Mouse (Mus musculus) stomach, embryonic 15.5 days (tissue): ENCODE data around the gene Drc1. TPM values are rescaled to one million over a fixed set of nuclear protein-coding genes. Genes with fewer than 3 reads are reported as not detected.

Source experiments
- ATAC-seq: fragments of 200-750 bp; cut with Nextera tagmentation; 2 replicates; pipeline ENCODE4 v1.8.0; 2017; ENCODE audit warnings: low read depth, moderate number of reproducible peaks, moderate TSS enrichment; ENCODE audit not compliant: insufficient read depth, low FRiP score
- H3K27ac ChIP-seq: fragments of 300-500 bp; sonication (generic); 2 replicates; pipeline ENCODE4 v1.5.1; 2015; ENCODE audit warnings: mild to moderate bottlenecking, inconsistent platforms
- H3K27me3 ChIP-seq: fragments of 300-500 bp; sonication (generic); replicated peaks from 2 replicates; pipeline ENCODE4 v1.6.1; 2015; ENCODE audit warnings: inconsistent platforms
- H3K36me3 ChIP-seq: fragments of 300-500 bp; sonication (generic); 2 replicates; pipeline ENCODE4 v1.6.1; 2015; ENCODE audit warnings: inconsistent platforms
- H3K4me1 ChIP-seq: fragments of 300-500 bp; sonication (generic); 2 replicates; pipeline ENCODE4 v1.6.1; 2015; ENCODE audit warnings: inconsistent platforms
- H3K4me2 ChIP-seq: fragments of 300-500 bp; sonication (generic); 2 replicates; pipeline ENCODE4 v1.6.1; 2015; ENCODE audit warnings: mild to moderate bottlenecking, inconsistent platforms
- H3K4me3 ChIP-seq: fragments of 300-500 bp; sonication (generic); replicated peaks from 2 replicates; pipeline ENCODE4 v1.5.1; 2015; ENCODE audit warnings: inconsistent platforms
- H3K9ac ChIP-seq: fragments of 300-500 bp; sonication (generic); 2 replicates; pipeline ENCODE4 v1.6.1; 2015; ENCODE audit warnings: inconsistent platforms
- H3K9me3 ChIP-seq: fragments of 300-500 bp; sonication (generic); 2 replicates; pipeline ENCODE4 v1.6.1; 2016; ENCODE audit warnings: inconsistent platforms
- WGBS: fragments of 180-500 bp; shearing (Covaris S2); methylation state at CpG from one replicate; pipeline ENCODE4 v1.1.7; 2015; 5-methylcytosine and 5-hydroxymethylcytosine counted together
- polyA plus RNA-seq: library from polyadenylated mRNA; unstranded; fragments of >200 nt; fragmentation: Nextera tagmentation; extraction: Ambion mirVana; gene quantifications from 2 replicates; pipeline ENCODE4 v1.2.1, GENCODE M21; 2015

Gene Drc1
- polyA plus RNA-seq, 1 experiment from 2014 or later = 0.90 TPM

DNA sequence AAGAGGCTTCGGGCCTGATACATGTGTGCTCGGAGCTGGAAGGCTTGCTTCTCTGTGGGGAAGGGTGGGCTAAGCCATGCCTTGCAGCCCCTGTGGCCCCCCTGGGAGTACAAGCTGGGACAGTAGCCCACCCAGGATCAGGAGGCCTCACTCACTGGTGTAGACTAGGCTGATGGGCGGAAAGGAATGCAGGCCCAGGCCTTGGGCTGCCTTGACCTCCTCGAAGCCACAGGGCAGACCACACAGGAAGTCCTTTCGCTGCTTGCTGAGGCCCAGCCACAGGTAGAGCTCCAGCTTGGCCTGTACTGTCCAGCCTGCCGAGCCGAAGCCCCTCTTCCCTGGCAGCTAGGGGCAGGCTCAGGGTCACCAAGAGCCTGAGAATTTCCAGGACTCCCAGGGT lies 101.7 kb downstream of the Drc1 start:
- Histone ChIP-seq H3K9me3 (no peaks in the 10 kb centered on the region), H3K27ac (no peak overlapping the region), H3K4me2 (no peak overlapping the region), H3K9ac (no peak overlapping the region), H3K4me3 (no peak overlapping the region), H3K27me3 (no peaks in the 10 kb centered on the region), H3K4me1 (no peaks in the 10 kb centered on the region), H3K36me3 (no peaks in the 10 kb centered on the region)
- WGBS = 32% methylated on average over 7 of the region's 7 CpGs
- ATAC-seq = no peak; the same call in 1 of the 2 replicates

DNA sequence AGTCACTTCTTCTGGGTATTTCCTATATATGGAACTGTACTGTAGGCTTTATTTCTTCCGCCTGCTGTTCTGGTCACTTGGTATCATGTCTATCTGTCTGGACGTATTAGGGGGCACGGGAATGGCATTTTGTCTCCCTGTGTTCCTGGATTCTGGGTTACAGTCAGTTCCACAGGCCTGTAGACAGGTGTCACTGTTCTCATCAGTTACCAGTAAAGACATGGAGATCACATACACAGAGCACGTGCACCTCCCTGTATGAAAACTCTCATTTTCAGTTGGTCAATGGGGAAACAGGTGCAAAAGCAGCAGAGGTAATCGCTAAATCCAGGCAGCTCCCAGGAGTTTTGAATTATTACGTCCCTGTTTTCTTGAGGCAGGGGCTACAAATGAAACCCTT lies 106.5 kb downstream of the Drc1 start:
- Histone ChIP-seq H3K27me3 (no peaks in the 10 kb centered on the region), H3K36me3 (no peaks in the 10 kb centered on the region), H3K4me1 (no peaks in the 10 kb centered on the region), H3K9ac (no peak overlapping the region), H3K4me2 (no peak overlapping the region), H3K4me3 (no peak overlapping the region), H3K27ac (no peak overlapping the region), H3K9me3 (no peaks in the 10 kb centered on the region)
- WGBS = 82% methylated on average over 6 of the region's 6 CpGs
- no peak for ATAC-seq

DNA sequence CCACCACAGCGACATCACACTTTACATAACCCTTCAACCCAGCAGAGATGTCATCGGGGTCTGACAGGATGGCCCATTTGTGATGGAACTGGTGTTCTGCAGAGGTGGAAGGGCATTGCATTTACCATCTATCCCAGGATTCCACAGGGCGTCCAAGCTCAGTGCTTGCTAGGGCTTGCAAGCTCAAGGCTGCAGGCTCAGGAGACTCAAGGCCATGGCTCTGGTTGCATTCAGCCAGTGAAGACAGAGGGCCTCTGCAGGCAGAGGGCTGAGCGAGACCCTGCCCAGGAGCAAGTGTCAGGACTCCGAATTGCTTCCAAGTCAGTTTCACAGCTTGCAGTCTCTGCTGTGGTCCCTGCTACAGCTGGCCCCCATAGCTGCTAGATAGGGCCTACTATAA lies 108.6 kb downstream of the Drc1 start:
- Histone ChIP-seq H3K9ac (no peak overlapping the region), H3K27me3 (no peaks in the 10 kb centered on the region), H3K4me3 (no peak overlapping the region), H3K36me3 (no peaks in the 10 kb centered on the region), H3K4me2 (no peak overlapping the region), H3K9me3 (no peaks in the 10 kb centered on the region), H3K4me1 (no peaks in the 10 kb centered on the region), H3K27ac (no peak overlapping the region)
- 83% methylated on average over 5 of the region's 5 CpGs for WGBS
- ATAC-seq = no peak

DNA sequence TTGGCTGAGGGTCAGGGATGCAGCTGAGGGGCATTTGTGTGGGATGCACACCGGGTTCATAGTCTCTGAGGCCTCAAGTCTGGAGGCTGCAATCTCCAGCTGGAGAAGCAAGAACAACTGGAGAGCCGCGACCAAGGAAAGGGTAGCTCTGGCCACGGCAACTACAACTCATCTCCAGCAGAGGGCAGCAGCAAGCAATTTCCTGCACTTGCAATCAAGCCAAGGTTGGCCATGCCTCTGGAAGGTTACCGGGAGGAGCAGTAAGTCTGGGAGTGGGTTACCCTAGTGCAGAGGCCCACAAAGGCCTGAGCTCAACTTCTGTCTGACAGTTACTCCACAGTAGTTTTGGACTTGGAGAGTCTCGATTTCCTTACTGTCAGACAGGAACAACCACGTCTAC lies 110.3 kb downstream of the Drc1 start:
- H3K4me2 ChIP-seq = no peak overlapping the region
- H3K9me3 ChIP-seq = no peaks in the 10 kb centered on the region
- no peaks in the 10 kb centered on the region for H3K27me3 ChIP-seq
- no peak overlapping the region for H3K27ac ChIP-seq
- no peak; the same call in 1 of the 2 replicates for ATAC-seq
- no peak overlapping the region for H3K4me3 ChIP-seq
- WGBS = 26% methylated on average over 7 of the region's 7 CpGs
- no peaks in the 10 kb centered on the region for H3K4me1 ChIP-seq
- no peaks in the 10 kb centered on the region for H3K36me3 ChIP-seq
- H3K9ac ChIP-seq = no peak overlapping the region

DNA sequence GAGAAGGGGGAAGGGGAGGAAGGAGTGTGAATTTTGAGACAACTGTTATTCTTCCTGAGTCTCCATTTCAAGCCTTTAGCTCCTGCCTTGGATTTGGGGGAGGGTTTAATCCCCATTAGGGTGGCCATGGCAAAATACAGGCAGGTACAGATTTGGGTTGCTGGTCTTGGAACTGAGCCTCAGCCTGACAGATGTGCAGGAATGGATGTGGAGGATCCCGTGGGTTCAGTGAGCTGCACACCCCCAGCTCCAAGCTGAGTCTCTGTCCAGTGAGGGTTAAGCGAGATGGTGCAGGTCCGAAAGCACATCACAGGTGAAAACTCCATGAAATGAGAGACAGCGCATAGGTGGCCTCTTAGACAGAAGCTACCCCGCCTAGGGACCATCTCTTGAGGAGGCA lies 119.3 kb downstream of the Drc1 start:
- Histone ChIP-seq H3K4me3 (no peak overlapping the region), H3K36me3 (no peaks in the 10 kb centered on the region), H3K9ac (no peak overlapping the region), H3K9me3 (no peaks in the 10 kb centered on the region), H3K27ac (no peak overlapping the region), H3K27me3 (no peaks in the 10 kb centered on the region), H3K4me1 (no peaks in the 10 kb centered on the region), H3K4me2 (no peak overlapping the region)
- 84% methylated on average over 5 of the region's 5 CpGs for WGBS
- no peak for ATAC-seq

DNA sequence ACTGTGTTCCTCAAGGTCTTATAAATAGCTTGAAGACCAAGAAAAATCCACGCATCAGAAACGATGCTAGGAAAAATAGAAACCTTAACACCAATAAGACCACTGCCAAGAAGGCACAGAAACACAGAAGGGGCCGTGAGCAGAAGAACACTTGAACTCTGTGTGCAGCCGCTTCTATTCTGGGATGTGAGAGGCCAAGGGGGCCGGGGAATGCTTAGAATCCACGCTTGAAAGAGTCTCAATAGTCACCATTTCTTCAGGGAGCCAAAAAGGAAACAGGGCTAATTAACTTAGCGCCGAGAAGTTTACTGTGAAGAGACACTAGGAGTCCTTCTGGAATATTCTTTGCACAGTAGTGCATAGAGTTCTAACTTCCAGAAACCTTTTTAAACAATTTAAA lies 120.0 kb downstream of the Drc1 start:
- Histone ChIP-seq H3K27me3 (no peaks in the 10 kb centered on the region), H3K9ac (no peak overlapping the region), H3K4me2 (no peak overlapping the region), H3K4me3 (no peak overlapping the region), H3K27ac (no peak overlapping the region), H3K36me3 (no peaks in the 10 kb centered on the region), H3K9me3 (no peaks in the 10 kb centered on the region), H3K4me1 (no peaks in the 10 kb centered on the region)
- 56% methylated on average over 8 of the region's 8 CpGs for WGBS
- no peak for ATAC-seq

DNA sequence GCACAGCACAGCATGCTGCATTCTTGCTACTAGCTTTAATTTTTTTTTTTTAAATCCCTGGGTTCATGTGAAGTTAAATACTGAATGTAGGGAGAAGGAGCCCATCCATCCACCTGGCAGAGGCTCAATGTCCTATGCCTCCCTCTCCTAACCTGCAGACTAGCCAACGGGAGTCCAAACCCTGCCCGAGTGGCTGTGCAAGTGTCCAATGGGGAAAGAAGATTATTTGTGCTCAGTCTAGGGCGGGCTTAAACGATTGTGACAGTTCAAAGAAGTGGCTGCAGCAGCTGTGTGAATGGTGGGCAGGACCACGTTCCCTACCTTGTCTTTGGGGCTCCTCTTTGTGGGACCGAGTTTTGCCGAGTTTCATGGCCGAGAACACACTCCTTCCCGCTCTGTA lies 125.7 kb downstream of the Drc1 start:
- Histone ChIP-seq H3K36me3 (no peaks in the 10 kb centered on the region), H3K9ac (no peak overlapping the region), H3K4me2 (no peak overlapping the region), H3K4me1 (no peaks in the 10 kb centered on the region), H3K27me3 (no peaks in the 10 kb centered on the region), H3K27ac (no peak overlapping the region), H3K4me3 (no peak overlapping the region), H3K9me3 (no peaks in the 10 kb centered on the region)
- no peak for ATAC-seq
- 20% methylated on average over 9 of the region's 9 CpGs for WGBS

DNA sequence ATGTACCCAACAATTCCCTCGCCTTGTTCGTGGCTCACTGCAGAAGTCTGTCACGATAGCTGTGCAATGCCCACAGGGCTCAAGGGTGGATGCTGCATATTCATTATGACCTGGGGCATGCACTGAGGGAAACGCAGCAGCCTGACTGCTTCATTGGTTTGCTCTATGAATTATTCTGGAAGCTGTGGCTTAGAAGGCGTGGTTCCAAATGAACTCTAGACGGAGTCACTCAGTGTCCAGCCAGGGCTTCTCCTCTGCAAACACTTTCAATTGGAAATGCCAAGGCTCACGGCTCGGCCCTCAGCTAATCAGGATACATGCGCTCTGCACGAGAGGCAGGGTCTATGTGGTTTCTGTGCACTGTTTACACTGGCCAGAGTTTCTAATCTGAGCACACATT lies 130.3 kb downstream of the Drc1 start:
- WGBS = 63% methylated on average over 10 of the region's 10 CpGs
- ATAC-seq = 0 out of 2 replicates have a peak, but pooled peaks have one; percentile 60
- no peaks in the 10 kb centered on the region for H3K27me3 ChIP-seq
- H3K9ac ChIP-seq = no peak overlapping the region
- H3K27ac ChIP-seq = no peak overlapping the region
- H3K36me3 ChIP-seq = no peaks in the 10 kb centered on the region
- H3K4me3 ChIP-seq = no peak overlapping the region
- H3K9me3 ChIP-seq = no peaks in the 10 kb centered on the region
- H3K4me1 ChIP-seq = no peaks in the 10 kb centered on the region
- no peak overlapping the region for H3K4me2 ChIP-seq

DNA sequence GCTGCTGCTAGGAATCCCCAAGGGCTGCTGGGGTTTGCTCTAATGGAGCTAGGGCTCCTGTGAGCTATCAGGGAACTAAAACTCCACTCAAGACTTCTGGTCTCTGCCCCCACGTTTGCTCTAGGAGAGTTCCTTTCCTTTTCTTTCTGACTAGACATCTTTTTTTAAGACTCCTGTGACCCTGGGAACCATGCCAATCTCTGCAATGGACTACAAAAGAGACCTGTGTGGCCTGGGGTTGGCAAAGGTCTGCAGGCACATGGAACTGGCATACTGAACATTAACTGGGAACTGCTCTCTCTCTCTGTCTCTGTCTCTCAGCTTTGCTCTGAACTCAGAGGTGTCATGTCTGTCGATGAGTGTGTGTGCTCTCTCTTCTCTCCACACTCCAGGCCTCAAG lies 134.2 kb downstream of the Drc1 start:
- Histone ChIP-seq H3K9ac (no peak overlapping the region), H3K36me3 (no peaks in the 10 kb centered on the region), H3K4me3 (no peak overlapping the region), H3K27ac (no peak overlapping the region), H3K27me3 (no peaks in the 10 kb centered on the region), H3K4me2 (no peak overlapping the region), H3K4me1 (no peaks in the 10 kb centered on the region), H3K9me3 (no peaks in the 10 kb centered on the region)
- no peak for ATAC-seq
- 62% methylated on average over 2 of the region's 2 CpGs for WGBS

DNA sequence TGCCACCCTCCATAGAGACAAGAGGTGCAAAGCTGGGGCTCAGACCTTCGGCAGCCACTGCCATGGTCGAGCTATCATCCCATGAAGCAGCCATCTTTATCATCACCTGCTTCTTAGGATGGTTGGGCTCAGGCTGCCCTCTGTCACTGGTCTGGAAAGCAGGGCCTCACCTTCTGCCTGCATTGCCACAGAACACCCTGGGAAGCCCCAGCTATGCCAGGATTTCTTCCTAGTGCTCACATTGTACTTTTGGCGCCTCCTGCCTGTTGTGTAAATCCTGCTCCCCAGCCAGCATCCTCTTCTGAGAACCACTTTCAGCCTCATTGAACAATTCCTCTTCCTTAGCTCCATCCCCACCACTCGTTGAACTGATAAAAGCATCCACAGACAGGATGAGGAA lies 134.7 kb downstream of the Drc1 start:
- Histone ChIP-seq H3K9ac (no peak overlapping the region), H3K27ac (no peak overlapping the region), H3K4me1 (no peaks in the 10 kb centered on the region), H3K36me3 (no peaks in the 10 kb centered on the region), H3K9me3 (no peaks in the 10 kb centered on the region), H3K4me2 (no peak overlapping the region), H3K27me3 (no peaks in the 10 kb centered on the region), H3K4me3 (no peak overlapping the region)
- no peak for ATAC-seq
- 79% methylated on average over 4 of the region's 4 CpGs for WGBS

Other genes starting within 250 kb of the Drc1 start
- 240 and 284 TPM in 2 replicates for gene Tyms, start 207.8 kb upstream of the Drc1 start, polyA plus RNA-seq
- 0.30 and 0.59 TPM in 2 replicates for gene Garem2, start 176.2 kb upstream of the Drc1 start, polyA plus RNA-seq
- not detected in 2 replicates for gene 3110082J24Rik, start 175.3 kb upstream of the Drc1 start, polyA plus RNA-seq
- 142 and 153 TPM in 2 replicates for gene Hadha, start 126.2 kb upstream of the Drc1 start, polyA plus RNA-seq
- gene Hadhb, start 126.1 kb upstream of the Drc1 start, polyA plus RNA-seq = 156 and 196 TPM in 2 replicates
- gene Adgrf3, start 75.7 kb upstream of the Drc1 start, polyA plus RNA-seq = 0.33 and 0.34 TPM in 2 replicates
- gene Selenoi, start 48.8 kb upstream of the Drc1 start, polyA plus RNA-seq = 22.3 and 24.6 TPM in 2 replicates
- gene Otof, start 180.5 kb downstream of the Drc1 start, polyA plus RNA-seq = 0.37 and 0.40 TPM in 2 replicates
- 0.27 TPM in 1 of 2 replicates, not detected in the other for gene 1700001C02Rik, start 184.7 kb downstream of the Drc1 start, polyA plus RNA-seq